25 mouse cellular contexts compared by ENCODE assay signal in the genomic region with DNA sequence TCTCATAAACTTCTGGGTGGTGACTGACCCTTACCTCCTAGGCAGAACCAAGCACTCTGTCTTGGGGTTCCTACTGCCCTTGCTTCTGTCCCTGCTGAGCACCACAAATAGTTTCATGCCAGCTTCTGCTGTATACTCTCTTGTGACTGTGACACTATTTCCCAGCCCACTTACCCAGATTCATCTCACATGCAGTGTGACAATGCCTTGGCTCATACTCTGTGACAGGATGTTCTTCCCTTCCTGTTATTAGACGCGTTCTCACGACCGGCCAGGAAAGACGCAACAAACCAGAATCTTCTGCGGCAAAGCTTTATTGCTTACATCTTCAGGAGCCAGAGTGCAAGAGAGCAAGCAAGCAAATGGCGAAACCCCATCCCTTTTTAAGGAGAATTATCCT. TPM values are rescaled to one million over a fixed set of nuclear protein-coding genes. Genes with fewer than 3 reads are reported as not detected.
A peak's percentile ranks its signal among the peaks of the same experiment; 100 is the strongest.
DNase-seq lines count a peak whose midpoint lies in the region; ATAC-seq and TF ChIP-seq lines count a peak whose summit lies in the region.
"Not testable (repeated sequence)": the region's sequence is repeated elsewhere in the genome, so short reads cannot be mapped to it uniquely, and the experiment has no call there.
"Had no signal": no experiment of that assay in that cellular context is flagged by ENCODE, and none has a peak within 500 bp of the region (broad histone marks: within the 10 kb centered on the region; RNA-seq: fewer than 3 reads in every experiment).

No protein-coding gene starts in this region.

- not testable (repeated sequence) for H3K4me1 ChIP-seq in brown adipose tissue, adult 24 weeks (ENCODE audit: control insufficient read depth, insufficient read depth, insufficient read length, low read length); kidney, adult 2 months (ENCODE audit: control insufficient read depth, insufficient read depth, low read length); lung, embryonic 15.5 days

- peak overlapping the region; percentile 90 for H3K27ac ChIP-seq in brown adipose tissue, adult 24 weeks (replicated peaks; ENCODE audit: low read depth, low read length)
- H3K27ac ChIP-seq in kidney, adult 2 months (ENCODE audit: insufficient read depth, low read depth, low read length): not testable (repeated sequence)
- peak overlapping the region; percentile 31; the same call in 1 of the 2 replicates for H3K27ac ChIP-seq in lung, embryonic 15.5 days

- not testable (repeated sequence) for H3K9me3 ChIP-seq in lung, embryonic 15.5 days

- TF ChIP-seq POLR2A in kidney, adult 2 months (IDR thresholded peaks at IDR 0.05; ENCODE audit: low read depth, low read length): not testable (repeated sequence)

- DNase-seq in heart, adult 8-10 months (ENCODE audit: low spot score): peak; percentile 21
- peak; percentile 20 for DNase-seq in kidney, adult 2 months
- peak; percentile 6 to 16 for DNase-seq in layer of hippocampus, postnatal 14 days (ENCODE audit: low spot score in 2 of 2)
- DNase-seq in lung, postnatal 10 days: peak; percentile 23

- not testable (repeated sequence) for H3K36me3 ChIP-seq in kidney, adult 2 months (ENCODE audit: control insufficient read depth, insufficient read depth, low read length); lung, embryonic 15.5 days

- ATAC-seq in lung, embryonic 15.5 days (ENCODE audit: borderline replicate concordance, extremely low read depth, low FRiP score, low TSS enrichment): 0 out of 2 replicates have a peak, but pooled peaks have one; percentile 23

- 62% methylated on average over 6 of the region's 7 CpGs for WGBS in kidney, adult 2 months
- 59% methylated on average over 6 of the region's 7 CpGs for WGBS in lung, embryonic 15.5 days

- not testable (repeated sequence) for H3K4me2 ChIP-seq in lung, embryonic 15.5 days

- not testable (repeated sequence) for TF ChIP-seq CTCF in kidney, adult 2 months (conservative IDR thresholded peaks at IDR 0.05; ENCODE audit: insufficient read depth, insufficient read length, low read depth, low read length)

- not testable (repeated sequence) for H3K27me3 ChIP-seq in kidney, adult 2 months (replicated peaks; ENCODE audit: control insufficient read depth, insufficient read depth, low read length); lung, embryonic 15.5 days

- not testable (repeated sequence) for H3K9ac ChIP-seq in lung, embryonic 15.5 days

- not testable (repeated sequence) for H3K4me3 ChIP-seq in brown adipose tissue, adult 24 weeks (ENCODE audit: insufficient read depth, low read depth, low read length); kidney, adult 2 months (ENCODE audit: insufficient read depth, low read depth, low read length); lung, embryonic 15.5 days

RNA-seq across cellular contexts. Expression of gene Serpine3, which starts 21.1 kb away (rescaled TPM):
- polyA plus RNA-seq in brown adipose tissue, adult 24 weeks (2012; ENCODE audit: insufficient read depth, insufficient read length, missing spikeins): not detected in 2 replicates
- total RNA-seq in heart, adult 8-10 months (2022): not detected
- polyA plus RNA-seq in kidney, adult 2 months (2012; rRNA removed): not detected in 2 replicates
- not detected for total RNA-seq in layer of hippocampus, postnatal 14 days (2021)
- polyA plus RNA-seq in lung, embryonic 15.5 days (2015; fragmentation: Nextera tagmentation; extraction: Ambion mirVana): not detected in 2 replicates
- total RNA-seq: adrenal gland, adult 18-20 months; adrenal gland, postnatal 10 days; adrenal gland, postnatal 36 days; G1E; gastrocnemius, adult 8-10 months; gastrocnemius, postnatal 25 days; heart, postnatal 25 days; hematopoietic stem cell, adult 5-6 weeks had no signal
- polyA plus RNA-seq: cortical plate, adult 2 months; embryonic facial prominence, embryonic 10.5 days; embryonic facial prominence, embryonic 13.5 days; erythroblast, embryonic 14.5 days; forebrain, embryonic 12.5 days; forebrain, embryonic 15.5 days; G1E; gonadal fat pad, adult 2 months; heart, embryonic 12.5 days; heart, embryonic 15.5 days; hindbrain, embryonic 12.5 days; Patski had no signal
